Comparison of ENCODE assay signal across 25 mouse cellular contexts in genomic region chrX:42511105-42511504, GRCm38 (mm10). TPM values are rescaled to one million over a fixed set of nuclear protein-coding genes. Genes with fewer than 3 reads are reported as not detected.
"Had no signal": no experiment of that assay in that cellular context is flagged by ENCODE, and none has a peak within 500 bp of the region (broad histone marks: within the 10 kb centered on the region; RNA-seq: fewer than 3 reads in every experiment).

No protein-coding gene starts in this region.

- H3K36me3 ChIP-seq: liver, embryonic 13.5 days; midbrain, embryonic 12.5 days; midbrain, embryonic 15.5 days; stomach, embryonic 15.5 days had no signal

- DNase-seq: kidney, adult 18-20 months; kidney, adult 9 months; kidney, postnatal 25 days; layer of hippocampus, adult 9-11 months; liver, embryonic 13.5 days; lung, adult 2 months; lung, postnatal 14 days; right cerebral cortex, adult 18-20 months; right cerebral cortex, postnatal 25 days; spleen, adult 18-20 months had no signal

- H3K4me3 ChIP-seq: layer of hippocampus, adult 2 months; liver, embryonic 13.5 days; midbrain, embryonic 12.5 days; midbrain, embryonic 15.5 days; stomach, embryonic 15.5 days had no signal

- ATAC-seq: intestine, embryonic 16.5 days; midbrain, embryonic 15.5 days had no signal

- H3K4me1 ChIP-seq: liver, embryonic 13.5 days; midbrain, embryonic 12.5 days; midbrain, embryonic 15.5 days; stomach, embryonic 15.5 days had no signal

- H3K27me3 ChIP-seq: liver, embryonic 13.5 days; midbrain, embryonic 12.5 days; midbrain, embryonic 15.5 days; stomach, embryonic 15.5 days had no signal

- H3K9me3 ChIP-seq: liver, embryonic 13.5 days; midbrain, embryonic 12.5 days; midbrain, embryonic 15.5 days; stomach, embryonic 15.5 days had no signal

- H3K27ac ChIP-seq: kidney, postnatal 0 days; layer of hippocampus, adult 2 months; liver, embryonic 13.5 days; macrophage; midbrain, embryonic 12.5 days; midbrain, embryonic 15.5 days; stomach, embryonic 15.5 days had no signal

- H3K4me2 ChIP-seq: liver, embryonic 13.5 days; midbrain, embryonic 12.5 days; midbrain, embryonic 15.5 days; stomach, embryonic 15.5 days had no signal

- H3K9ac ChIP-seq: liver, embryonic 13.5 days; midbrain, embryonic 12.5 days; midbrain, embryonic 15.5 days; stomach, embryonic 15.5 days had no signal

RNA-seq across cellular contexts. Expression of gene Sh2d1a, which starts 8.9 kb away (rescaled TPM):
- polyA plus RNA-seq: limb, embryonic 11.5 days; liver, embryonic 13.5 days; liver, embryonic 16.5 days; macrophage had no signal

RNA-seq across cellular contexts. Expression of gene Tex13c2, which starts 21.6 kb away (rescaled TPM):
- polyA plus RNA-seq: intestine, embryonic 16.5 days; kidney, postnatal 0 days; limb, embryonic 11.5 days; limb, embryonic 14.5 days; liver, adult 2 months; liver, embryonic 13.5 days; liver, embryonic 16.5 days; lung, adult 2 months; lung, embryonic 16.5 days; macrophage; midbrain, embryonic 12.5 days; midbrain, embryonic 15.5 days; neural tube, embryonic 11.5 days; neural tube, embryonic 14.5 days; stomach, embryonic 15.5 days; urinary bladder, adult 2 months had no signal
